ENCODE assay signal across 9 mouse cellular contexts in the genomic region with DNA sequence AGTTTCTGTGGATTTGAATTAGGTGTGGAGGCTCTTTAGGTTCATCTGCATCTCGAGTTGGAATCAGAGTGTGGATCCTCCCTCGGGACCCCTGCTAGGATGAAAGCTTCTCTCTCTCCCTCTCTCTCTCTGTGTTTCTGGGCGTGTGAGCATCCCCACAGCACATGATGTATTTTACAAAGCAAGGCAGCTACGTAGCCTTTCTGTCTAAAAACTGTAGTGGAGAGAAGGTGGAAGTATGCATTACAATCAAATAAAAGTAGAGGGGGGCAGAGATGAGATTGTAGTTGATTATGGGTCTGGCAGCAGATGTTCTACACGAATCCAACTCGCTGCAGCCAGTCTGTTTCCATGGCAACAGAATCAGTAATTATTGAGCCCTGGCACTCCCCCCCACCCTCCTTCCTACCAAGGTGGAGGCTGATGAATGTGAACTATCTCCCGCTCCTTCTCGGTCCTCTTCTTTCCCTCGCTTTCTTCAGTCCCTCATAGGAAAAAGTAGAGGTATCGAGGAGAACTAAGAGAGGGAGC.
DNase-seq lines count a peak whose midpoint lies in the region; ATAC-seq and TF ChIP-seq lines count a peak whose summit lies in the region.
"Had no signal": no experiment of that assay in that cellular context is flagged by ENCODE, and none has a peak within 500 bp of the region (broad histone marks: within the 10 kb centered on the region; RNA-seq: fewer than 3 reads in every experiment).

No protein-coding gene starts in this region.

- TF ChIP-seq EP300 in stomach, postnatal 0 days (optimal IDR thresholded peaks at IDR 0.05), result no peak

- peaks cover 9% of the 10 kb centered on the region; the same call in 1 of the 2 replicates for H3K4me1 ChIP-seq in midbrain, embryonic 11.5 days (ENCODE audit: control insufficient read depth, insufficient read depth, low read length)
- H3K4me1 ChIP-seq in stomach, postnatal 0 days (replicated peaks; ENCODE audit: control insufficient read depth, insufficient read depth), result no peaks in the 10 kb centered on the region

- H3K4me2 ChIP-seq in midbrain, embryonic 11.5 days, result peak overlapping the region; percentile 37
- no peak overlapping the region for H3K4me2 ChIP-seq in stomach, postnatal 0 days (replicated peaks; ENCODE audit: low read depth)

- H3K36me3 ChIP-seq in midbrain, embryonic 11.5 days (ENCODE audit: control insufficient read depth, insufficient read depth, low read length), result no peaks in the 10 kb centered on the region
- no peaks in the 10 kb centered on the region for H3K36me3 ChIP-seq in stomach, postnatal 0 days (ENCODE audit: control insufficient read depth, insufficient read depth, low read length)

- peak; percentile 90 for ATAC-seq in midbrain, embryonic 11.5 days (ENCODE audit: low FRiP score)
- ATAC-seq in granulocyte monocyte progenitor cell, adult 5-6 weeks (replicated peaks; ENCODE audit: poor library complexity, severe bottlenecking), result no peak
- no peak for ATAC-seq in stomach, postnatal 0 days (ENCODE audit: low FRiP score, low TSS enrichment)
- no peak for ATAC-seq in megakaryocyte, adult 5-6 weeks (ENCODE audit: poor library complexity, severe bottlenecking)

- H3K9ac ChIP-seq in midbrain, embryonic 11.5 days (ENCODE audit: low read length), result peak overlapping the region; percentile 10; the same call in 1 of the 2 replicates
- H3K9ac ChIP-seq in stomach, postnatal 0 days (ENCODE audit: low read length), result no peak overlapping the region

- no peak for TF ChIP-seq CTCF in stomach, postnatal 0 days (IDR thresholded peaks at IDR 0.05; ENCODE audit: low read depth)

- peak; percentile 53 for DNase-seq in R1 (ENCODE audit: low read depth, low spot score)
- DNase-seq in cerebellum, postnatal 10 days, result peak; percentile 86 to 88
- peak; percentile 38 to 59 for DNase-seq in frontal cortex, postnatal 10 days (ENCODE audit: low spot score in 2 of 2)
- peak; percentile 93 for DNase-seq in midbrain, embryonic 11.5 days (ENCODE audit: low spot score, missing footprints)
- DNase-seq in adrenal gland, postnatal 10 days, result no peak
- no peak for DNase-seq in stomach, postnatal 0 days (ENCODE audit: low spot score)

- H3K4me3 ChIP-seq in midbrain, embryonic 11.5 days (ENCODE audit: low read depth, low read length), result peak overlapping the region; percentile 32
- no peak overlapping the region for H3K4me3 ChIP-seq in stomach, postnatal 0 days (ENCODE audit: low read depth, low read length)
- H3K4me3 ChIP-seq: myocyte had no signal

- H3K9me3 ChIP-seq in midbrain, embryonic 11.5 days (ENCODE audit: control insufficient read depth, low read length), result no peaks in the 10 kb centered on the region
- H3K9me3 ChIP-seq in stomach, postnatal 0 days (ENCODE audit: control insufficient read depth, low read length), result no peaks in the 10 kb centered on the region

- no peaks in the 10 kb centered on the region for H3K27me3 ChIP-seq in midbrain, embryonic 11.5 days (ENCODE audit: control insufficient read depth, insufficient read depth, low read length)
- no peaks in the 10 kb centered on the region for H3K27me3 ChIP-seq in stomach, postnatal 0 days (ENCODE audit: control insufficient read depth, insufficient read depth, low read length)

- H3K27ac ChIP-seq in midbrain, embryonic 11.5 days (ENCODE audit: low read depth, low read length), result peak overlapping the region; percentile 51; the same call in 1 of the 2 replicates
- no peak overlapping the region for H3K27ac ChIP-seq in stomach, postnatal 0 days (replicated peaks)

- 26% methylated on average over 10 of the region's 10 CpGs for WGBS in midbrain, embryonic 11.5 days
- 56% methylated on average over 10 of the region's 10 CpGs for WGBS in stomach, postnatal 0 days

Comparison
In these comparisons a context has a peak if more than half of its experiments do, and no peak if none do; other contexts are left out.
1. DNase-seq: peak in R1 (single experiment), cerebellum, postnatal 10 days (2 of 2), frontal cortex, postnatal 10 days (2 of 2) and midbrain, embryonic 11.5 days (single experiment); none in adrenal gland, postnatal 10 days (single experiment) and stomach, postnatal 0 days (single experiment).